Mouse (Mus musculus): ENCODE data around the gene Enox2.

The Enox2 gene

DNA sequence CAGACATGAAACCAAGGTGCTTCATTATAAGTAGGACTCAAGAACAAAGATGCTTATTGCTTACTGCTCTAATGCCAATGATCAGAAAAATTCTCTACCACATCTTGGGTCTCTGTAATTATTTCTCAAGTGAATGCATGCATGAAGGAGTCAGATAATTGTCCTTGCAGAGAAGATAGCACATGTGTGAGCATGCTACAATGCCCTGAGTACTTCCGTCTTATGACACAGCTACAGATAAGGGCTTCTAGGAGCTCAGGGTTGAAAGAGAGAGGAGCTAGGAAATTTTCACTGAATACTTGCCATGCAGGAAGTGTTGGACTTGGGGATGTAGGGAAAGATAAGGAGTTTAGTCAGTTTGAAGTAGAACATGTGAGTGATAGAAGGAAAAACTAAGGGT is 285.2 kb downstream of the Enox2 start:
- DNase-seq (ENCODE audit: low spot score) = no peak

DNA sequence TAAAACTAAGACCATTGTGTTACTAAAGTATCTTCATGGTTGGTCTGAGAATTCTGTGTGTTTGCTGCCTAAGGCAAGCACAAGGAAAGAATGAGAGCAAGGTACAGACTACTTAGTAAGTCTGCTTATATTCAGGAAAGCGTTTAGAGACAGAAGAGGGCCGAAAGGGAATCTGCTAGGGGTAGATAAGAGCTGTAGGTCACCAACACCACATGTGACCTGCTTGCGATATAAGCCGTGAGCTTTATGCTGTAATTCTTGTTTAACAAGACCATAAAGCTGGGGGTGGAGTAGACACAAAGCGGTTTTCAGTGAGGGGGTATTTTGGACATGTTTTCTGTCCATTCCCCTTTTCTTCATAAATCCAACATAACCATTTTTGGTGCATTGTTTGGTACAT is 302.4 kb downstream of the Enox2 start:
- no peak for DNase-seq (ENCODE audit: low spot score)

DNA sequence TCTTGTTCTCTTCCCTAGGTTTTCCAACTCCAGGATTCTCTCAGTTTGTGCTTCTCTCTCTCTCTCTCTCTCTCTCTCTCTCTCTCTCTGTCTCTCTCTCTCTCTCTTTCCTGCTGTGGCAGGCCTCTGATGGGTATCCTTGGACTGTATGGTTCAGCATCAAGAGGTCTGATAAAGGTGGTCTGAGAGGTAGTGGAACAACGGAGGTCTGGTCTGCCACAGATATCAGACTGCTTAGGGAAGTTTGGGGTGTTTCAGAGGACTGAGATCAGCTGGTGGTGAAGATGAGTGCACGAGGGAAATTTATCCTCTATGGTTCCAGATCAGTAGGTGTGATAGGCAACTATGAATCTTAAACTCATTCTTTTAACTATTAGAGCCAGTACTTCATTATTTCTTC is 303.6 kb downstream of the Enox2 start:
- DNase-seq (ENCODE audit: low spot score) = no peak

Measured in left cerebral cortex, adult 11 months (tissue).